Mouse (Mus musculus) neural tube, embryonic 12.5 days (tissue): Measurements from ENCODE around the gene Gabra1. TPM values are rescaled to one million over a fixed set of nuclear protein-coding genes. Genes with fewer than 3 reads are reported as not detected.
A peak's percentile ranks its signal among the peaks of the same experiment; 100 is the strongest.

Experiments used
- ATAC-seq: fragments of 200-750 bp; cut with Nextera tagmentation; 2 replicates; pipeline ENCODE4 v1.8.0; 2017; ENCODE audit warnings: low read depth, mild to moderate bottlenecking, moderate TSS enrichment, moderate library complexity; ENCODE audit not compliant: low FRiP score
- H3K27ac ChIP-seq: fragments of 300-500 bp; sonication (generic); 2 replicates; pipeline ENCODE4 v1.5.1; 2016
- H3K27me3 ChIP-seq: fragments of 300-500 bp; sonication (generic); replicated peaks from 2 replicates; pipeline ENCODE4 v1.6.1; 2016; ENCODE audit warnings: mild to moderate bottlenecking
- H3K36me3 ChIP-seq: fragments of 300-500 bp; sonication (generic); 2 replicates; pipeline ENCODE4 v1.6.1; 2016; ENCODE audit warnings: mild to moderate bottlenecking
- H3K4me1 ChIP-seq: fragments of 300-500 bp; sonication (generic); 2 replicates; pipeline ENCODE4 v1.6.1; 2016
- H3K4me2 ChIP-seq: fragments of 300-500 bp; sonication (generic); replicated peaks from 2 replicates; pipeline ENCODE4 v1.6.1; 2016; ENCODE audit warnings: mild to moderate bottlenecking
- H3K4me3 ChIP-seq: fragments of 300-500 bp; sonication (generic); 2 replicates; pipeline ENCODE4 v1.5.1; 2016
- H3K9ac ChIP-seq: fragments of 300-500 bp; sonication (generic); 2 replicates; pipeline ENCODE4 v1.6.1; 2016; ENCODE audit warnings: mild to moderate bottlenecking
- H3K9me3 ChIP-seq: fragments of 300-500 bp; sonication (generic); 2 replicates; pipeline ENCODE4 v1.6.1; 2016; ENCODE audit warnings: mild to moderate bottlenecking
- WGBS: fragments of 180-500 bp; shearing (Covaris S2); methylation state at CpG from one replicate; pipeline ENCODE4 v1.1.7; 2016; 5-methylcytosine and 5-hydroxymethylcytosine counted together
- polyA plus RNA-seq: library from polyadenylated mRNA; unstranded; fragments of >200 nt; fragmentation: Nextera tagmentation; extraction: Ambion mirVana; gene quantifications from 2 replicates; pipeline ENCODE4 v1.2.1, GENCODE M21; 2016

Gene Gabra1
- polyA plus RNA-seq: 0.68 and 1.3 TPM in 2 replicates

- Histone ChIP-seq H3K9ac (peak within 1 kb of the TSS; percentile 61), H3K4me2 (peak within 1 kb of the TSS; percentile 86), H3K4me3 (peak within 1 kb of the TSS; percentile 54), H3K9me3 (no peaks in the 10 kb centered on the region), H3K36me3 (no peaks in the 10 kb centered on the region), H3K27me3 (peaks cover 4% of the 10 kb centered on the region; the same call in 1 of the 2 replicates), H3K27ac (no peak within 1 kb of the TSS), H3K4me1 (no peaks in the 10 kb centered on the region)
- WGBS: 1% methylated on average over 13 of the region's 13 CpGs
- peak; percentile 79 for ATAC-seq
These were observed at the start of gene Gabra1 for GRCm38 (mm10) chr11:42182825-42183152. Gene Gabra1 (minus strand): TSS chr11:42182930.

DNA sequence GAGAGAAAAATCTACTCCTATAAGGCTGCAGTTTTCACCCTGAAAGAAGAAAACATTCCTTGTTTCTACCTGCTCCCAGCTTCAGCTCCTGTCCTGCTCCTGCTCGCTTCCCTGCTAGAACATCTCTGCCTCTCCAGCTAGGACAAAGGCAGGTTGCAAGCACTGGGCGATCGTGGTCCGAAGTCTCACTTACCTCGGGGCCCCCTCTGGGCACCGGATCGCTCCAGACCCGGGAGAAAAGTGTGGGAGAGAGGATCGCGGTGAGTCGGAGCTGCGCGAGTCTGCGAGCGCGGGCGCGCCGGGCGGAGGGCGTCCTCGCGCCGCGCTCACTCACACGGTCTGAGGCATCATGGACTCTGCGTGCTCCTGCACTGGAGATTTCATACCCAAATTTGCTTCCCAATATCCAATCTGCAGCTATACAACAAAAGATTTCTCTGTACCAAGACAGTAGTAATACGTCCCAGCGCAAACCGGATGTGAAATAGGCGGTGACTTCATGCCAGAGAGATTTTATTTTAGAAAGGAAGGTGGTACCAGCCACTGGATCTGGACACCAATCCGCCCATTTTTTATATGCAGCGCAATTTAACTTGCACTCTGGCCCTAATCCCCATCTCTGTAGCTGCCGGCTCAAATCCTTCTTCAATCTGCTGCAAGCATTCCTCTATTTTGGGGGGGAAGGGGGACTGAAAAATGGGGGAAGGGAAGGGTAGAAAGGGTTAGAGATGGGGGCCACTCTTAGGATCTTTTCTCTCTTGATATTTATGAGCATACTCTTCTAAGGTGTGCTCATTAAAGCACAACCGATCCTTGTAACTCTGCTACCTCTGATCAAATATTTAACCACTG, 531 bp downstream of the Gabra1 start:
- WGBS: under 1% methylated on average over 35 of the region's 35 CpGs
- peak overlapping the region; percentile 54 for H3K4me3 ChIP-seq
- no peak overlapping the region for H3K27ac ChIP-seq
- no peaks in the 10 kb centered on the region for H3K36me3 ChIP-seq
- peaks cover 4% of the 10 kb centered on the region; the same call in 1 of the 2 replicates for H3K27me3 ChIP-seq
- peak overlapping the region; percentile 86 for H3K4me2 ChIP-seq
- ATAC-seq: peak; percentile 91
- H3K4me1 ChIP-seq: no peaks in the 10 kb centered on the region
- no peaks in the 10 kb centered on the region for H3K9me3 ChIP-seq
- H3K9ac ChIP-seq: peak overlapping the region; percentile 61

DNA sequence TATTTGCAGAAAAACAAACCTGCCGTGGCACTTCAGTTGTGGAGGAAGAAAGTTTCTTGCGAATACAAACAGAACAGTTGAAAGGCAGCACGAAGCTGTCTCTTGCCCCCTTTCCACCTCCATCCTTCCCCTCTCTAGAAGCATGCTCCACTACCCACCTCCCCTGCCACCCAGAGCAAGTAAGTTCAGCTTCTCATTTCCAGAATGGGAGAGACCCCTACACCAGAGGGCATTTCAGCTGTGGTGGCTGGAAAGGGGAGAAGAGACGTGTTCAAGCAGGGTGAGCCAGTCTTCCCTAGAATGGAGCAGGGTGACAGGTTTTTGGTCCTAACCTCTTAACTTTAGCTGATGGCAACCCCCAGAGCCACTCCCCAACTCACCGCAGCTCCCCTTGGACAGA, 1.3 kb downstream of the Gabra1 start:
- 25% methylated on average over 5 of the region's 5 CpGs for WGBS

GRCm38 (mm10) chr11:42179535-42179934, 3.2 kb downstream of the Gabra1 start:
- ATAC-seq: no peak
- Histone ChIP-seq H3K4me2 (no peak overlapping the region), H3K9ac (no peak overlapping the region), H3K27ac (no peak overlapping the region), H3K27me3 (peaks cover 4% of the 10 kb centered on the region; the same call in 1 of the 2 replicates), H3K4me1 (no peaks in the 10 kb centered on the region), H3K4me3 (no peak overlapping the region), H3K9me3 (no peaks in the 10 kb centered on the region), H3K36me3 (no peaks in the 10 kb centered on the region)
- WGBS: 85% methylated on average over 5 of the region's 5 CpGs

More for the DNA sequence above, 1.3 kb downstream of the Gabra1 start:
- 0 out of 2 replicates have a peak, but pooled peaks have one; percentile 6 for ATAC-seq
- H3K4me2 ChIP-seq: peak overlapping the region; percentile 86
- H3K9me3 ChIP-seq: no peaks in the 10 kb centered on the region
- no peaks in the 10 kb centered on the region for H3K36me3 ChIP-seq
- no peak overlapping the region for H3K9ac ChIP-seq
- no peak overlapping the region for H3K27ac ChIP-seq
- H3K4me1 ChIP-seq: no peaks in the 10 kb centered on the region
- peaks cover 4% of the 10 kb centered on the region; the same call in 1 of the 2 replicates for H3K27me3 ChIP-seq
- H3K4me3 ChIP-seq: no peak overlapping the region

GRCm38 (mm10) chr11:42178296-42178695, 4.4 kb downstream of the Gabra1 start:
- ATAC-seq: no peak
- Histone ChIP-seq H3K9ac (no peak overlapping the region), H3K27me3 (peaks cover 4% of the 10 kb centered on the region; the same call in 1 of the 2 replicates), H3K36me3 (no peaks in the 10 kb centered on the region), H3K9me3 (no peaks in the 10 kb centered on the region), H3K4me3 (no peak overlapping the region), H3K4me1 (no peaks in the 10 kb centered on the region), H3K27ac (no peak overlapping the region), H3K4me2 (no peak overlapping the region)
- 93% methylated on average over 2 of the region's 2 CpGs for WGBS

- no peak overlapping the region for H3K27ac ChIP-seq
- no peak for ATAC-seq
- H3K27me3 ChIP-seq: no peaks in the 10 kb centered on the region
- no peak overlapping the region for H3K4me2 ChIP-seq
- no peak overlapping the region for H3K4me3 ChIP-seq
- no peaks in the 10 kb centered on the region for H3K9me3 ChIP-seq
- no peaks in the 10 kb centered on the region for H3K4me1 ChIP-seq
- WGBS: 91% methylated on average over 5 of the region's 5 CpGs
- H3K9ac ChIP-seq: no peak overlapping the region
- no peaks in the 10 kb centered on the region for H3K36me3 ChIP-seq
These were observed 31.3 kb downstream of the Gabra1 start for GRCm38 (mm10) chr11:42151396-42151795.

GRCm38 (mm10) chr11:42116931-42117330, 65.8 kb downstream of the Gabra1 start:
- Histone ChIP-seq H3K36me3 (no peaks in the 10 kb centered on the region), H3K27me3 (no peaks in the 10 kb centered on the region), H3K4me1 (no peaks in the 10 kb centered on the region), H3K4me2 (no peak overlapping the region), H3K9ac (no peak overlapping the region), H3K9me3 (no peaks in the 10 kb centered on the region), H3K27ac (no peak overlapping the region), H3K4me3 (no peak overlapping the region)
- 89% methylated on average over 1 of the region's 1 CpGs for WGBS
- ATAC-seq: no peak

GRCm38 (mm10) chr11:42110051-42110450, 72.7 kb downstream of the Gabra1 start:
- WGBS: 62% methylated on average over 1 of the region's 1 CpGs
- no peak overlapping the region for H3K4me2 ChIP-seq
- no peak overlapping the region for H3K9ac ChIP-seq
- H3K27ac ChIP-seq: no peak overlapping the region
- H3K9me3 ChIP-seq: no peaks in the 10 kb centered on the region
- no peak overlapping the region for H3K4me3 ChIP-seq
- no peaks in the 10 kb centered on the region for H3K27me3 ChIP-seq
- H3K4me1 ChIP-seq: no peaks in the 10 kb centered on the region
- ATAC-seq: no peak
- H3K36me3 ChIP-seq: no peaks in the 10 kb centered on the region

DNA sequence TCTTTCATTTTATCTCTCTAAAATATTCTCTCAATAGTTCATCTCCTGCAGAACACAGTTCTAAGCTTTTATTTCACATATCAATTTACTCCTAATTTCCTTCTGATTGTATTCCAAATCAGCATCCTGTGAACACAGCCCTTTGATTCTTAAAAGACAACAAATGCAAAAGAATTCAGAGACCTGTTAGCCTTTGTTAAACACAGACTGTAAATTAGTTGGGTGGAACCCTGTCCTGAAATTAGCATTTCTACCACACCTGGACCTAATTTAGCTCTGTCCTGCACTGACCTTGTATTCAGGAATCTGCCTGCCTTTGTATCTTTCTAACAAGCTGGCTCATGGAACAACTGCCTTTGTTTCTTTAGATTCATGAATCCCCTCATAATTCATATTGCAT, 73.1 kb downstream of the Gabra1 start:
- Histone ChIP-seq H3K36me3 (no peaks in the 10 kb centered on the region), H3K9me3 (no peaks in the 10 kb centered on the region), H3K4me3 (no peak overlapping the region), H3K27ac (no peak overlapping the region), H3K4me2 (no peak overlapping the region), H3K27me3 (no peaks in the 10 kb centered on the region), H3K9ac (no peak overlapping the region), H3K4me1 (no peaks in the 10 kb centered on the region)
- ATAC-seq: no peak

DNA sequence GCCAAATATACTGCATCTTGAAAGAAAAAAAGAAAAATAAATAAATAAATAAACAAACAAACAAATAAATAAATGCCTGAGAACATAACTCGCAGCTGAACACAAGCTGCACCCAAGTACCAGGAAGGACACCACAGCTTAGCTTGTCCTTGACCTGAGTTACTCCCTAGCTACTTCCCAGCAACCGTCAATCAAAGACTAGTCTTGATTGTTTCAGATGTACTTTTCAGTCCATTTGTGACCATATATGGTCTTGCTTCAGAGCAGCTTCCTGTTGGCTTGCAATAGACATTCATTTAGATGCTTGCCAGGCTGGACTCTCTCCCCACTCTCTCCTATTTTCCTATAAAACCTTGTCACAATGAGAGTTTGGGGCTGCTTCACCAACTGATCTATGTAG, 87.2 kb downstream of the Gabra1 start:
- H3K9me3 ChIP-seq: no peaks in the 10 kb centered on the region
- H3K4me2 ChIP-seq: no peak overlapping the region
- no peak for ATAC-seq
- H3K27me3 ChIP-seq: no peaks in the 10 kb centered on the region
- no peaks in the 10 kb centered on the region for H3K4me1 ChIP-seq
- no peak overlapping the region for H3K9ac ChIP-seq
- H3K27ac ChIP-seq: no peak overlapping the region
- no peaks in the 10 kb centered on the region for H3K36me3 ChIP-seq
- H3K4me3 ChIP-seq: no peak overlapping the region
- 88% methylated on average over 2 of the region's 2 CpGs for WGBS
